Mouse (Mus musculus) CH12.LX (cell line): ENCODE measurements around the gene Hic1. TPM values are rescaled to one million over a fixed set of nuclear protein-coding genes. Genes with fewer than 3 reads are reported as not detected.

Experiments used
- DNase-seq: peaks from one replicate; pipeline ENCODE4 v3.0.0-alpha.2; 2013; ENCODE audit errors: extremely low read depth
- H3K27ac ChIP-seq: 2 replicates; pipeline ENCODE4 v1.5.1; 2012; ENCODE audit warnings: low read depth, mild to moderate bottlenecking, control low read depth, moderate library complexity; ENCODE audit not compliant: insufficient read depth
- H3K27me3 ChIP-seq: replicated peaks from 2 replicates; pipeline ENCODE3; 2012; ENCODE audit warnings: inconsistent platforms
- H3K36me3 ChIP-seq, 2 experiments: replicated peaks in 1 of 2; 2 replicates each; pipeline versions ENCODE3 to v1.6.1; 2012; ENCODE audit warnings: inconsistent platforms in 1 of 2, low read length in 1 of 2, mild to moderate bottlenecking in 1 of 2, mixed read lengths in 1 of 2, moderate library complexity in 1 of 2; ENCODE audit not compliant: control insufficient read depth in 1 of 2, insufficient read depth in 1 of 2
- H3K4me1 ChIP-seq, 2 experiments: 2 replicates each; pipeline ENCODE4 v1.6.1; 2012; ENCODE audit warnings: inconsistent platforms in 1 of 2, moderate library complexity in 1 of 2; ENCODE audit not compliant: insufficient read depth in 2 of 2, control insufficient read depth in 1 of 2
- H3K4me2 ChIP-seq: 2 replicates; pipeline ENCODE4 v1.6.1; 2012; ENCODE audit warnings: low read depth, mild to moderate bottlenecking, control low read depth; ENCODE audit not compliant: poor library complexity, insufficient read depth, severe bottlenecking
- H3K4me3 ChIP-seq, 3 experiments: fragments of 150-350 bp in 1 of 3; sonication (generic) in 1 of 3; replicated peaks in 1 of 3; 2 replicates each; pipeline versions ENCODE3 to v1.5.1; 2011 to 2012; ENCODE audit warnings: low read depth in 2 of 3, low read length in 2 of 3, mild to moderate bottlenecking in 2 of 3, moderate library complexity in 2 of 3, control low read depth in 1 of 3, improper control_type of control experiment in 1 of 3, inconsistent platforms in 1 of 3, mixed read lengths in 1 of 3; ENCODE audit not compliant: poor library complexity in 1 of 3
- H3K79me2 ChIP-seq: replicated peaks from 2 replicates; pipeline ENCODE4 v1.6.1; 2012; ENCODE audit warnings: mild to moderate bottlenecking, moderate library complexity; ENCODE audit not compliant: control insufficient read depth, poor library complexity, insufficient read depth, severe bottlenecking; ENCODE audit errors: extremely low read depth
- H3K9ac ChIP-seq: 2 replicates; pipeline ENCODE4 v1.6.1; 2012; ENCODE audit warnings: low read depth, mild to moderate bottlenecking, control low read depth, moderate library complexity; ENCODE audit not compliant: insufficient read depth
- H3K9me3 ChIP-seq: replicated peaks from 2 replicates; pipeline ENCODE3; 2012; ENCODE audit warnings: low read length, inconsistent platforms, mixed read lengths
- CHD1 ChIP-seq: IDR thresholded peaks from 2 replicates; pipeline ENCODE4 v1.6.1; 2012; ENCODE audit warnings: low read depth, low read length, improper control_type of control experiment, inconsistent platforms
- CHD2 ChIP-seq: IDR thresholded peaks from 2 replicates; pipeline ENCODE4 v1.6.1; 2011; ENCODE audit warnings: low read length, improper control_type of control experiment
- CTCF ChIP-seq, 2 experiments: IDR thresholded peaks in 1 of 2; conservative IDR thresholded peaks in 1 of 2; 2 replicates each; pipeline ENCODE4 v1.5.1; 2011 to 2012; ENCODE audit warnings: low read depth in 2 of 2, low read length in 2 of 2, improper control_type of control experiment in 1 of 2, inconsistent platforms in 1 of 2, mild to moderate bottlenecking in 1 of 2, moderate library complexity in 1 of 2
- ELF1 ChIP-seq: IDR thresholded peaks from 2 replicates; pipeline ENCODE4 v1.6.1; 2014; ENCODE audit warnings: low read depth, mild to moderate bottlenecking, inconsistent platforms, low read length, improper control_type of control experiment
- EP300 ChIP-seq: IDR thresholded peaks from 2 replicates; pipeline ENCODE4 v1.6.1; 2011; ENCODE audit warnings: low read length, improper control_type of control experiment
- GABPA ChIP-seq: IDR thresholded peaks from 2 replicates; pipeline ENCODE4 v1.6.1; 2012; ENCODE audit warnings: low read depth, low read length, improper control_type of control experiment, inconsistent platforms; ENCODE audit not compliant: insufficient replicate concordance
- HCFC1 ChIP-seq: IDR thresholded peaks from 2 replicates; pipeline ENCODE4 v1.6.1; 2012; ENCODE audit warnings: low read depth, mild to moderate bottlenecking, inconsistent platforms, low read length, improper control_type of control experiment
- JUN ChIP-seq: IDR thresholded peaks from 2 replicates; pipeline ENCODE4 v1.6.1; 2011; ENCODE audit warnings: low read depth, mild to moderate bottlenecking, low read length, improper control_type of control experiment, moderate library complexity; ENCODE audit not compliant: insufficient read depth
- JUND ChIP-seq: conservative IDR thresholded peaks from 2 replicates; pipeline ENCODE4 v1.6.1; 2011; ENCODE audit warnings: low read depth, low read length, improper control_type of control experiment
- MAZ ChIP-seq: IDR thresholded peaks from 2 replicates; pipeline ENCODE4 v1.6.1; 2012; ENCODE audit warnings: low read depth, mild to moderate bottlenecking, inconsistent platforms, low read length, improper control_type of control experiment, moderate library complexity
- MEF2A ChIP-seq: IDR thresholded peaks from 2 replicates; pipeline ENCODE4 v1.6.1; 2014; ENCODE audit warnings: low read depth, mild to moderate bottlenecking, inconsistent platforms, low read length, improper control_type of control experiment, borderline replicate concordance
- MYC ChIP-seq: IDR thresholded peaks from 2 replicates; pipeline ENCODE4 v1.6.1; 2011; ENCODE audit warnings: low read depth, mild to moderate bottlenecking, improper control_type of control experiment, low read length
- PAX5 ChIP-seq: IDR thresholded peaks from 2 replicates; pipeline ENCODE4 v1.6.1; 2012; ENCODE audit warnings: low read length, inconsistent platforms, mixed read lengths
- POLR2AphosphoS2 ChIP-seq: IDR thresholded peaks from 2 replicates; pipeline ENCODE4 v1.6.1; 2011; ENCODE audit warnings: low read depth, low read length, improper control_type of control experiment
- RAD21 ChIP-seq: IDR thresholded peaks from 2 replicates; pipeline ENCODE4 v1.6.1; 2011; ENCODE audit warnings: low read depth, mild to moderate bottlenecking, low read length, improper control_type of control experiment, moderate library complexity
- RCOR1 ChIP-seq: conservative IDR thresholded peaks from 2 replicates; pipeline ENCODE4 v1.6.1; 2012; ENCODE audit warnings: low read depth, mild to moderate bottlenecking, inconsistent platforms, low read length, improper control_type of control experiment
- SIN3A ChIP-seq: IDR thresholded peaks from 2 replicates; pipeline ENCODE4 v1.6.1; 2012; ENCODE audit warnings: low read length, improper control_type of control experiment, inconsistent platforms
- USF1 ChIP-seq: IDR thresholded peaks from 2 replicates; pipeline ENCODE4 v1.6.1; 2014; ENCODE audit warnings: low read depth, mild to moderate bottlenecking, inconsistent platforms, low read length, improper control_type of control experiment
- USF2 ChIP-seq: conservative IDR thresholded peaks from 2 replicates; pipeline ENCODE4 v1.6.1; 2011; ENCODE audit warnings: low read depth, low read length, improper control_type of control experiment
- ZKSCAN1 ChIP-seq: IDR thresholded peaks from 2 replicates; pipeline ENCODE4 v1.6.1; 2012; ENCODE audit warnings: low read depth, inconsistent platforms, low read length, improper control_type of control experiment, borderline replicate concordance
- dilution Hi-C: fragments of 300-500 bp; cut with MboI; formaldehyde crosslinking; loops from 2 replicates; pipeline ENCODE4 v1.14.3; 2020; ENCODE audit warnings: low sequenced_read_pairs; ENCODE audit not compliant: extremely low pct_unique_long_range_greater_than_20kb, extremely low pct_ligation_motif_present
- in situ Hi-C: fragments of 300-500 bp; cut with MboI; formaldehyde crosslinking; loops from 3 replicates; pipeline ENCODE4 v1.14.3; 2019; ENCODE audit warnings: low sequenced_read_pairs, low pct_ligation_motif_present, low pct_unique_long_range_greater_than_20kb, mixed read lengths
- polyA plus RNA-seq: library from polyadenylated mRNA; unstranded; fragments of >175 nt; gene quantifications from 2 replicates; pipeline ENCODE4 v1.2.1, GENCODE M21; 2012; ENCODE audit warnings: low read depth; ENCODE audit not compliant: insufficient read length
- total RNA-seq, 2 experiments: library from RNA; depleted of rRNA; stranded (reverse); fragments of 300-350 nt in 1 of 2; fragments of >200 nt in 1 of 2; gene quantifications; 2 replicates each; pipeline ENCODE4 v1.2.3; 2012 to 2014

Gene Hic1
- total and polyA plus RNA-seq, 3 experiments, result 2.9 to 6.4 (median 5.7) TPM

- dilution Hi-C loops, result no loop called here
Measured at GRCm38 (mm10) chr11:75210755-75211154, 41.4 kb upstream of the Hic1 start.

GRCm38 (mm10) chr11:75210093-75210492, 40.8 kb upstream of the Hic1 start:
- no peaks in the 10 kb centered on the region for H3K79me2 ChIP-seq
- no peak overlapping the region for H3K4me3 ChIP-seq
- DNase-seq, result no peak
- H3K4me1 ChIP-seq, result peaks cover 13 to 34% of the 10 kb centered on the region in 2 experiments
- no peak overlapping the region for H3K27ac ChIP-seq
- H3K9me3 ChIP-seq, result peaks cover 2% of the 10 kb centered on the region
- no peak for TF ChIP-seq GABPA
- TF ChIP-seq MEF2A, result no peak
- no peak for TF ChIP-seq CHD1
- no peak for TF ChIP-seq MAZ
- no peak for TF ChIP-seq PAX5
- no peak for TF ChIP-seq JUND
- no peak for TF ChIP-seq CTCF (conservative IDR thresholded peaks at IDR 0.05 in 1 of 2, IDR thresholded peaks at IDR 0.05 in 1 of 2; ENCODE audit: low read depth in 2 of 2, low read length in 2 of 2)
- no peak for TF ChIP-seq RAD21
- TF ChIP-seq ZKSCAN1, result no peak
- no peak for TF ChIP-seq ELF1
- no peak for TF ChIP-seq EP300
- no peak for TF ChIP-seq POLR2AphosphoS2
- no peak for TF ChIP-seq HCFC1
- TF ChIP-seq SIN3A, result no peak
- TF ChIP-seq RCOR1, result no peak
- TF ChIP-seq MYC, result no peak
- TF ChIP-seq USF1, result no peak
- TF ChIP-seq USF2, result no peak
- H3K27me3 ChIP-seq, result no peaks in the 10 kb centered on the region
- no peak overlapping the region for H3K4me2 ChIP-seq
- in situ Hi-C loops, result no loop called here
- dilution Hi-C loops, result no loop called here
- H3K9ac ChIP-seq, result no peak overlapping the region
- no peaks in the 10 kb centered on the region for H3K36me3 ChIP-seq

More at GRCm38 (mm10) chr11:75210755-75211154, 41.4 kb upstream of the Hic1 start:
- no peak for TF ChIP-seq JUN
- TF ChIP-seq RCOR1, result no peak
- TF ChIP-seq MEF2A, result no peak
- no peak for TF ChIP-seq MYC
- no peak for TF ChIP-seq CHD2
- Histone ChIP-seq H3K4me1 (peaks cover 11 to 30% of the 10 kb centered on the region in 2 experiments), H3K4me2 (no peak overlapping the region), H3K79me2 (no peaks in the 10 kb centered on the region), H3K36me3 (no peaks in the 10 kb centered on the region), H3K4me3 (no peak overlapping the region), H3K27ac (no peak overlapping the region), H3K9ac (no peak overlapping the region), H3K27me3 (peaks cover 4% of the 10 kb centered on the region), H3K9me3 (peaks cover 2% of the 10 kb centered on the region)
- in situ Hi-C loops, result no loop called here
- DNase-seq, result no peak
